Mouse (Mus musculus): ENCODE data around the gene C330007P06Rik.

DNA sequence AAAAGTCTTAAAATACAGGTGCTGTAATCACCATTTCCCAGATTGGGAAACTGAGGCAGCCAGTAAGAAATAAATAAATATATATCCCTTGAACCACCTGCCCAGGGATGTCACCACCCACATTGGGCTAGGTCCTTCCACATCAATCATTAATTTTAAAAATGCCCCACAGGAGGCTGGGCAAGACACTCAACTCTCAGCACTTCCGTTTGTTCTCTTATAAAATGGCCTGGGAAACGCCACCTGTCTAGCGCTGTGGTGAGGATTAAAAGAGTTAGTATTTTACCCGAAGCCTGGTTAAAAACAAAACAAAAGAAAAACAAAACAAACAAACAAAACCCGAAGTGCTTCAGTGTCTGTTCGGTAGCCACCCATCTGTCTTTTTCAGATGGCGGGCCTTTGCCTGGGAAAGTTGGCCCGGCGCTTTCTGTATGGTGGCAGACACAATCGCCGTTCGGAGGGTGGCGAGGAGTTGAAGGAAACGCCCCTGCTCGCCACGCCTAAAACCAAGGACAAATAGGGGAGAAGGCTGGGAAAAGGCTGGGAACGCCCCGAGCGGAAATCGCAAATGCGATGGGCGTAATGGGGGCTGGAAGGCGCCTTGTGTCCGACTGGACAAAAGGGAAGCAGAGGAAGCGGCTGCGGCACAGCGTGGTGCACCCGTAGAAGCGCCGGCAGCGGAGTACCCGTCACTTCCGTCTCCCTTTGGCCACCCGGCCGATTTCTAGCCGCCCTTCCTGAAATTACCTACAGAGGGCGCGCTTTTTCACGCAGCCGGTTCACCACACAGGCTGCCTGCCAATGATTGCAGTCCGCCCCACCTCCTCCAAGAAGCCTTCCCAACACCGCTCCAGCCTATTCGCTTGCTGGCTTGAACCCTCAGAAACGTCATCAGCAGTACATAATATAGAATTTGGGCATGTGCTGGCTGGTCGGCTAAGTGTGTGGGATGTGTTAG is 66.3 kb downstream of the C330007P06Rik start:
- TF ChIP-seq TCF12 (IDR thresholded peaks at IDR 0.05; ENCODE audit: insufficient read depth, poor library complexity, severe bottlenecking) (no peak), MYOG (IDR thresholded peaks at IDR 0.05; ENCODE audit: control insufficient read depth in 1 of 3, insufficient read depth in 1 of 3, insufficient read length in 2 of 3, low read depth in 2 of 3) (no peak), POLR2A (IDR thresholded peaks at IDR 0.05; ENCODE audit: insufficient read length, low read depth) (peak; percentile 53), MAX (IDR thresholded peaks at IDR 0.05; ENCODE audit: low read depth) (no peak), MYOD1 (IDR thresholded peaks at IDR 0.05; ENCODE audit: control insufficient read depth in 1 of 3, insufficient read length in 2 of 3, low read depth in 2 of 3) (no peak), SRF (IDR thresholded peaks at IDR 0.05; ENCODE audit: control insufficient read depth, insufficient read length, low read depth) (no peak), USF1 (IDR thresholded peaks at IDR 0.05; ENCODE audit: low read depth) (no peak), POLR2AphosphoS2 (IDR thresholded peaks at IDR 0.05; ENCODE audit: insufficient read length, low read depth) (peak; percentile 57), E2F4 (IDR thresholded peaks at IDR 0.05; ENCODE audit: insufficient read depth) (no peak), REST (IDR thresholded peaks at IDR 0.05; ENCODE audit: insufficient read depth, insufficient read length) (no peak)

All from myocyte (in vitro differentiated cells).